Mouse (Mus musculus): ENCODE results near the gene Sfxn5. TPM values are rescaled to one million over a fixed set of nuclear protein-coding genes. Genes with fewer than 3 reads are reported as not detected.

The Sfxn5 gene
- polyA plus RNA-seq, 1 experiment, result 17.5 TPM

DNA sequence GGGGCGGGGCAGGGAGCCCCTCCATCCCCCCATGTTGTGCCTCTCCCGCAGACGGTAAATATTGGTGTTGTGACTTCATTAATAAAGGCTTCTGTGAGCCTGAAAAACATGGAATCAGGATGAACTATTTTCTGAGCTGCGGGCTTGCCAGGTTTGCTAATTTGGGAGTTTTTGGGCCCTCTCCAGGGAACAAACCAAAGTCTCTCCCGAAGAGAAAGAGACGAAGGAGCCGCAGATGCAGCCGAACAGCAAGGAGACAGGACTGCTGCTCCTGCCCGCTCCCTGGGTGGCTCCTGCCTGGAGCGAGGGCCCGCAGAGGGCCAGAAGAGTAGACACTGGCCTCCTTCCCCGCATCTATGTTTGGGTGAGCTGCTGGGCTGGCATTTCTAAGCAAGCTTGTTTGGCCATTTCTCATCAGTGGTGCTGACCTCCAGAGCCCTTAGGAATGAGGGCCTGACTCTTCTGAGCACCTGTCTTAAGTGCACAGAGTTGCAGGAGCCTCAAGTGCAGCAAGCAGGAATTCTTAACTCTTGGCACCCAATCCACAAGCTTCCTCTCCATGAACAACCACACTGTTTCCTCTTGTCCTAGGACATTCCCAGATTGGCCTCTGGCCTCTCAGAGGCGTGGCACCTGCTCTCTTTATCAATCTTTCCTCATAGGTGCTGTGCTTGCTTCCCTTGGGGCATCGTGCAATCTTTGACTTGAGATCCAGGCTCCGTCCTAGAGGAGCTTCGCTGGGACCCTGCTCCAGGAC is 126.9 kb downstream of the Sfxn5 start:
- peak; percentile 81 for DNase-seq (ENCODE audit: low read depth)
- no peak for TF ChIP-seq POLR2A (IDR thresholded peaks at IDR 0.05; ENCODE audit: borderline replicate concordance, extremely low read depth, insufficient read depth, insufficient read length, poor library complexity, severe bottlenecking)
- TF ChIP-seq CTCF (IDR thresholded peaks at IDR 0.05; ENCODE audit: borderline replicate concordance, extremely low read depth, insufficient read depth, insufficient read length), result no peak

GRCm38 (mm10) chr6:85197951-85198350 is 135.3 kb downstream of the Sfxn5 start:
- no peak for DNase-seq (ENCODE audit: low read depth)

GRCm38 (mm10) chr6:85193381-85194318 is 139.6 kb downstream of the Sfxn5 start:
- TF ChIP-seq CTCF (IDR thresholded peaks at IDR 0.05; ENCODE audit: borderline replicate concordance, extremely low read depth, insufficient read depth, insufficient read length), result no peak
- no peak for TF ChIP-seq POLR2A (IDR thresholded peaks at IDR 0.05; ENCODE audit: borderline replicate concordance, extremely low read depth, insufficient read depth, insufficient read length, poor library complexity, severe bottlenecking)
- DNase-seq (ENCODE audit: low read depth), result peak; percentile 83

More at GRCm38 (mm10) chr6:85197951-85198350, 135.3 kb downstream of the Sfxn5 start:
- no peak for TF ChIP-seq CTCF (IDR thresholded peaks at IDR 0.05; ENCODE audit: borderline replicate concordance, extremely low read depth, insufficient read depth, insufficient read length)
- no peak for TF ChIP-seq POLR2A (IDR thresholded peaks at IDR 0.05; ENCODE audit: borderline replicate concordance, extremely low read depth, insufficient read depth, insufficient read length, poor library complexity, severe bottlenecking)

- no peak for DNase-seq (ENCODE audit: low read depth)
- TF ChIP-seq POLR2A (IDR thresholded peaks at IDR 0.05; ENCODE audit: borderline replicate concordance, extremely low read depth, insufficient read depth, insufficient read length, poor library complexity, severe bottlenecking) (no peak), CTCF (IDR thresholded peaks at IDR 0.05; ENCODE audit: borderline replicate concordance, extremely low read depth, insufficient read depth, insufficient read length) (no peak)
These were observed 141.3 kb downstream of the Sfxn5 start for GRCm38 (mm10) chr6:85191751-85192440.

DNA sequence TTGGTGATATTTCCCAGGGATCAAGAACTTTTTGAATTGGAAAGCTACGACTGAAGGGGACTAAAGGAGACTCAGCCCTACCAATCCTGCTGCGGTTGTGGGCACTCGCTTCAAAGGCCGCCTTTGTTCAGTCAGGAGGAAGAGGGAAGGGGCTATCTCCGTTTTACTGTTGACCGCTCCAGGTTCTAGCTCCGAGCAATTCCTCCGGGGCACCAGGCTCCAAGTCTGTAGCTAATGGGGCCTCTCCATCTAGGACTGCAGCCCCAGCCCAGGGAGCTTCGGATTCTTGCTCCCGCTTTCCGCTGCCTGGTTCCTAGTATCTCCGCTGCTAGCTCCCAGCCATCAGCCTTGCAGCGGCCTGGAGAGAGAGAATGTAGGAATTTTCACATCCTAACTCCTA is 142.6 kb downstream of the Sfxn5 start:
- TF ChIP-seq POLR2A (IDR thresholded peaks at IDR 0.05; ENCODE audit: borderline replicate concordance, extremely low read depth, insufficient read depth, insufficient read length, poor library complexity, severe bottlenecking), result no peak
- no peak for TF ChIP-seq CTCF (IDR thresholded peaks at IDR 0.05; ENCODE audit: borderline replicate concordance, extremely low read depth, insufficient read depth, insufficient read length)
- peak; percentile 61 for DNase-seq (ENCODE audit: low read depth)

GRCm38 (mm10) chr6:85189911-85190591 is 143.2 kb downstream of the Sfxn5 start:
- no peak for TF ChIP-seq POLR2A (IDR thresholded peaks at IDR 0.05; ENCODE audit: borderline replicate concordance, extremely low read depth, insufficient read depth, insufficient read length, poor library complexity, severe bottlenecking)
- no peak for TF ChIP-seq CTCF (IDR thresholded peaks at IDR 0.05; ENCODE audit: borderline replicate concordance, extremely low read depth, insufficient read depth, insufficient read length)
- peak; percentile 73 for DNase-seq (ENCODE audit: low read depth)

- peak; percentile 41 for DNase-seq (ENCODE audit: low read depth)
These were observed 143.9 kb downstream of the Sfxn5 start for GRCm38 (mm10) chr6:85189361-85189760.

GRCm38 (mm10) chr6:85188256-85189110 is 144.7 kb downstream of the Sfxn5 start:
- DNase-seq (ENCODE audit: low read depth), result peak; percentile 49
- TF ChIP-seq POLR2A (IDR thresholded peaks at IDR 0.05; ENCODE audit: borderline replicate concordance, extremely low read depth, insufficient read depth, insufficient read length, poor library complexity, severe bottlenecking), result no peak
- TF ChIP-seq CTCF (IDR thresholded peaks at IDR 0.05; ENCODE audit: borderline replicate concordance, extremely low read depth, insufficient read depth, insufficient read length), result no peak

More at GRCm38 (mm10) chr6:85189361-85189760, 143.9 kb downstream of the Sfxn5 start:
- TF ChIP-seq CTCF (IDR thresholded peaks at IDR 0.05; ENCODE audit: borderline replicate concordance, extremely low read depth, insufficient read depth, insufficient read length) (no peak), POLR2A (IDR thresholded peaks at IDR 0.05; ENCODE audit: borderline replicate concordance, extremely low read depth, insufficient read depth, insufficient read length, poor library complexity, severe bottlenecking) (no peak)

DNA sequence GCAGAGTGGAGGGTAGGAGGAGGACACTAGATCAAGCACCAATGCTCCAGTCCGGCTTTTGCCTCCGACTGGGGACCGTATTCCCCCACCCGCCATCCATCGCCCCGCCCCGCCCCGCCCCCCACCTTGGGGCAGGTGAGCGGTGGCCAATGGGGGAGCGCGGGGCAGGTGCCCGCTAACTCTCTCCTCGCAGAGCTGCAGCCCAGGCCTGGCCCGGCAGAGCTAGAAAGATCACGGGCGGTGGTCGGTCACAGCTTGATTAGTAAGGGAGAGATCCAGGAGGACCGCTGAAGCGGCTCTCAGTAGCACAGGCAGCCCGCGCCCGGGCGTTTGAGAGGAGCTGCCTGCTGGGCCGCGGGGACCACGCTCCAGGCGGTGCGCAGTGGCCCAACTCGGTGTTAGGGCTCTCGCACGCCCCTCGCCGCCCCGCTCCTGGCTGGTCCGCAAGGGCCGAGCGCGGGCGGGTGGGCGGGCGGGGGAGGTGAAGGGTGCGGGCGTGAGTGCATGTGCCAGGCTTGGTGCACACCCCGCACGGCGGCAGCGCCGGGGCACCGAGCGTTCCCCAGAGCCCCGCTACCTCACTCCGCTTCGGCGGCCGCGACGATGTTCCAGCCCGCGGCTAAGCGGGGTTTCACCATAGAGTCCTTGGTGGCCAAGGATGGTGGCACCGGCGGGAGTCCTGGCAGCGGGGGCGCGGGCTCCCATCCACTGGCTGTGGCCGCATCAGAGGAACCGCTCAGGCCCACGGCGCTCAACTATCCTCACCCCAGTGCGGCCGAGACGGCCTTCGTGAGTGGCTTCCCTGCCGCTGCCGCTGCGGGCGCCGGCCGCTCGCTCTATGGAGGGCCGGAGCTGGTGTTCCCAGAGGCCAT is 145.6 kb downstream of the Sfxn5 start, which contains the start of gene Emx1:
Emx1 (plus strand) TSS at position 99 of the 872 bp plus-strand sequence.
- DNase-seq (ENCODE audit: low read depth), result peak; percentile 88
- no peak for TF ChIP-seq CTCF (IDR thresholded peaks at IDR 0.05; ENCODE audit: borderline replicate concordance, extremely low read depth, insufficient read depth, insufficient read length)
